Mouse (Mus musculus) limb, embryonic 13.5 days (tissue): ENCODE measurements around the gene Mrps12. TPM values are rescaled to one million over a fixed set of nuclear protein-coding genes. Genes with fewer than 3 reads are reported as not detected.

Experiments used
- ATAC-seq: fragments of 200-750 bp; cut with Nextera tagmentation; 2 replicates; pipeline ENCODE4 v1.8.0; 2017; ENCODE audit warnings: low read depth, moderate number of reproducible peaks, moderate TSS enrichment; ENCODE audit not compliant: low FRiP score
- H3K27ac ChIP-seq: fragments of 300-500 bp; sonication (generic); 2 replicates; pipeline ENCODE4 v1.5.1; 2015; ENCODE audit warnings: inconsistent platforms, mild to moderate bottlenecking, moderate library complexity
- H3K27me3 ChIP-seq: fragments of 300-500 bp; sonication (generic); 2 replicates; pipeline ENCODE4 v1.6.1; 2015; ENCODE audit warnings: mild to moderate bottlenecking, inconsistent platforms
- H3K36me3 ChIP-seq: fragments of 300-500 bp; sonication (generic); 2 replicates; pipeline ENCODE4 v1.6.1; 2015; ENCODE audit warnings: inconsistent platforms, mild to moderate bottlenecking, moderate library complexity
- H3K4me1 ChIP-seq: fragments of 300-500 bp; sonication (generic); 2 replicates; pipeline ENCODE4 v1.6.1; 2015; ENCODE audit warnings: inconsistent platforms
- H3K4me2 ChIP-seq: fragments of 300-500 bp; sonication (generic); replicated peaks from 2 replicates; pipeline ENCODE4 v1.6.1; 2015; ENCODE audit warnings: inconsistent platforms, mild to moderate bottlenecking, moderate library complexity
- H3K4me3 ChIP-seq: fragments of 300-500 bp; sonication (generic); 2 replicates; pipeline ENCODE4 v1.5.1; 2015; ENCODE audit warnings: moderate library complexity, mild to moderate bottlenecking, inconsistent platforms
- H3K9ac ChIP-seq: fragments of 300-500 bp; sonication (generic); 2 replicates; pipeline ENCODE4 v1.6.1; 2015; ENCODE audit warnings: mild to moderate bottlenecking, inconsistent platforms
- H3K9me3 ChIP-seq: fragments of 300-500 bp; sonication (generic); 2 replicates; pipeline ENCODE4 v1.6.1; 2016; ENCODE audit warnings: inconsistent platforms
- WGBS: fragments of 180-500 bp; shearing (Covaris S2); methylation state at CpG from one replicate; pipeline ENCODE4 v1.1.7; 2015; 5-methylcytosine and 5-hydroxymethylcytosine counted together
- polyA plus RNA-seq: library from polyadenylated mRNA; unstranded; fragments of >200 nt; fragmentation: Nextera tagmentation; extraction: Ambion mirVana; gene quantifications from 2 replicates; pipeline ENCODE4 v1.2.1, GENCODE M21; 2015

The Mrps12 gene
- polyA plus RNA-seq, 1 experiment from 2014 or later: 114 TPM

GRCm38 (mm10) chr7:28774164-28774563 is 32.5 kb upstream of the Mrps12 start:
- H3K9me3 ChIP-seq: no peaks in the 10 kb centered on the region
- no peak overlapping the region for H3K4me3 ChIP-seq
- no peaks in the 10 kb centered on the region for H3K27me3 ChIP-seq
- 83% methylated on average over 12 of the region's 12 CpGs for WGBS
- H3K4me1 ChIP-seq: no peaks in the 10 kb centered on the region
- ATAC-seq: peak; percentile 41; the same call in 1 of the 2 replicates
- 0 out of 2 replicates have a peak overlapping the region, but pooled peaks have one; percentile 15 for H3K27ac ChIP-seq
- H3K9ac ChIP-seq: no peak overlapping the region
- H3K36me3 ChIP-seq: peaks cover 59% of the 10 kb centered on the region
- no peak overlapping the region for H3K4me2 ChIP-seq

- Histone ChIP-seq H3K4me1 (peaks cover under 1% of the 10 kb centered on the region; the same call in 1 of the 2 replicates), H3K9ac (no peak overlapping the region), H3K4me3 (no peak overlapping the region), H3K27ac (no peak overlapping the region), H3K4me2 (no peak overlapping the region), H3K27me3 (no peaks in the 10 kb centered on the region), H3K9me3 (no peaks in the 10 kb centered on the region), H3K36me3 (peaks cover 52% of the 10 kb centered on the region)
- WGBS: 68% methylated on average over 3 of the region's 3 CpGs
- ATAC-seq: no peak; the same call in 1 of the 2 replicates
Measured at GRCm38 (mm10) chr7:28773163-28773562, 31.5 kb upstream of the Mrps12 start.

GRCm38 (mm10) chr7:28771867-28772266 is 30.2 kb upstream of the Mrps12 start:
- Histone ChIP-seq H3K9ac (no peak overlapping the region), H3K4me2 (no peak overlapping the region), H3K9me3 (no peaks in the 10 kb centered on the region), H3K4me1 (peaks cover 13% of the 10 kb centered on the region), H3K27ac (no peak overlapping the region), H3K36me3 (peaks cover 42% of the 10 kb centered on the region), H3K27me3 (no peaks in the 10 kb centered on the region), H3K4me3 (no peak overlapping the region)
- no peak for ATAC-seq
- WGBS: 96% methylated on average over 11 of the region's 11 CpGs

- no peaks in the 10 kb centered on the region for H3K9me3 ChIP-seq
- WGBS: 90% methylated on average over 3 of the region's 3 CpGs
- no peak overlapping the region for H3K4me3 ChIP-seq
- H3K4me1 ChIP-seq: peaks cover 20% of the 10 kb centered on the region
- no peak overlapping the region for H3K9ac ChIP-seq
- no peaks in the 10 kb centered on the region for H3K27me3 ChIP-seq
- ATAC-seq: no peak
- H3K27ac ChIP-seq: no peak overlapping the region
- no peak overlapping the region for H3K4me2 ChIP-seq
- H3K36me3 ChIP-seq: peaks cover 28% of the 10 kb centered on the region
Measured at GRCm38 (mm10) chr7:28770309-28770708, 28.7 kb upstream of the Mrps12 start.

GRCm38 (mm10) chr7:28769414-28769958 is 27.9 kb upstream of the Mrps12 start:
- H3K4me2 ChIP-seq: no peak overlapping the region
- H3K27me3 ChIP-seq: no peaks in the 10 kb centered on the region
- ATAC-seq: no peak
- peaks cover 22% of the 10 kb centered on the region for H3K4me1 ChIP-seq
- peaks cover 20% of the 10 kb centered on the region for H3K36me3 ChIP-seq
- H3K27ac ChIP-seq: no peak overlapping the region
- WGBS: 93% methylated on average over 9 of the region's 9 CpGs
- H3K4me3 ChIP-seq: no peak overlapping the region
- H3K9ac ChIP-seq: no peak overlapping the region
- no peaks in the 10 kb centered on the region for H3K9me3 ChIP-seq

- H3K27ac ChIP-seq: no peak within 1 kb of the TSS
- WGBS: 60% methylated on average over 7 of the region's 7 CpGs
- peak within 1 kb of the TSS; percentile 79 for H3K4me3 ChIP-seq
- H3K9me3 ChIP-seq: no peaks in the 10 kb centered on the region
- peaks cover 8% of the 10 kb centered on the region for H3K36me3 ChIP-seq
- H3K9ac ChIP-seq: peak within 1 kb of the TSS; percentile 80
- no peak for ATAC-seq
- peak within 1 kb of the TSS; percentile 77 for H3K4me2 ChIP-seq
- H3K27me3 ChIP-seq: no peaks in the 10 kb centered on the region
- H3K4me1 ChIP-seq: peaks cover 22% of the 10 kb centered on the region
Measured at GRCm38 (mm10) chr7:28767462-28767965, 25.9 kb upstream of the Mrps12 start, which contains the start of gene Nfkbib. Nfkbib (minus strand) TSS chr7:28767512.

- H3K4me2 ChIP-seq: peak overlapping the region; percentile 69
- 2% methylated on average over 14 of the region's 14 CpGs for WGBS
- no peak for ATAC-seq
- H3K4me1 ChIP-seq: peaks cover 22% of the 10 kb centered on the region
- peak overlapping the region; percentile 79 for H3K4me3 ChIP-seq
- no peak overlapping the region for H3K27ac ChIP-seq
- H3K9ac ChIP-seq: peak overlapping the region; percentile 75
- peaks cover 4% of the 10 kb centered on the region for H3K36me3 ChIP-seq
- H3K9me3 ChIP-seq: no peaks in the 10 kb centered on the region
- H3K27me3 ChIP-seq: no peaks in the 10 kb centered on the region
Measured at GRCm38 (mm10) chr7:28766910-28767309, 25.3 kb upstream of the Mrps12 start.

GRCm38 (mm10) chr7:28766173-28766879 is 24.7 kb upstream of the Mrps12 start, which contains the start of gene Sirt2:
Sirt2 (plus strand) TSS chr7:28766735.
- under 1% methylated on average over 45 of the region's 45 CpGs for WGBS
- no peak within 1 kb of the TSS for H3K27ac ChIP-seq
- no peaks in the 10 kb centered on the region for H3K27me3 ChIP-seq
- peak within 1 kb of the TSS; percentile 77 for H3K4me2 ChIP-seq
- peak within 1 kb of the TSS; percentile 79 for H3K4me3 ChIP-seq
- peak within 1 kb of the TSS; percentile 80 for H3K9ac ChIP-seq
- peak; percentile 99 for ATAC-seq
- no peaks in the 10 kb centered on the region for H3K9me3 ChIP-seq
- peaks cover 8% of the 10 kb centered on the region for H3K36me3 ChIP-seq
- peaks cover 22% of the 10 kb centered on the region for H3K4me1 ChIP-seq

GRCm38 (mm10) chr7:28765211-28765610 is 23.6 kb upstream of the Mrps12 start:
- WGBS: 87% methylated on average over 6 of the region's 6 CpGs
- no peak overlapping the region for H3K27ac ChIP-seq

GRCm38 (mm10) chr7:28761907-28762306 is 20.3 kb upstream of the Mrps12 start:
- no peak overlapping the region for H3K27ac ChIP-seq
- peaks cover 9% of the 10 kb centered on the region for H3K4me1 ChIP-seq
- no peaks in the 10 kb centered on the region for H3K9me3 ChIP-seq
- H3K9ac ChIP-seq: no peak overlapping the region
- H3K4me3 ChIP-seq: no peak overlapping the region
- peaks cover 8% of the 10 kb centered on the region for H3K27me3 ChIP-seq
- H3K36me3 ChIP-seq: peaks cover 40% of the 10 kb centered on the region
- ATAC-seq: no peak
- no peak overlapping the region for H3K4me2 ChIP-seq
- 94% methylated on average over 9 of the region's 9 CpGs for WGBS

More at GRCm38 (mm10) chr7:28765211-28765610, 23.6 kb upstream of the Mrps12 start:
- no peak for ATAC-seq
- H3K9me3 ChIP-seq: no peaks in the 10 kb centered on the region
- H3K4me3 ChIP-seq: peak overlapping the region; percentile 79
- peak overlapping the region; percentile 77 for H3K4me2 ChIP-seq
- peaks cover 22% of the 10 kb centered on the region for H3K4me1 ChIP-seq
- no peaks in the 10 kb centered on the region for H3K27me3 ChIP-seq
- H3K9ac ChIP-seq: 0 out of 2 replicates have a peak overlapping the region, but pooled peaks have one; percentile 80
- peaks cover 18% of the 10 kb centered on the region for H3K36me3 ChIP-seq

- H3K4me2 ChIP-seq: no peak overlapping the region
- peaks cover 44% of the 10 kb centered on the region for H3K36me3 ChIP-seq
- whole genome bisulfite sequencing: 82% methylated on average over 13 of the region's 13 CpGs
Measured at GRCm38 (mm10) chr7:28758623-28759022, 17.0 kb upstream of the Mrps12 start.

GRCm38 (mm10) chr7:28756079-28756478 is 14.5 kb upstream of the Mrps12 start, which contains the start of gene Ccer2:
Ccer2 (plus strand) TSS chr7:28756174.
- H3K27ac ChIP-seq: no peak within 1 kb of the TSS
- peak within 1 kb of the TSS; percentile 52 for H3K4me2 ChIP-seq
- peaks cover 52% of the 10 kb centered on the region for H3K36me3 ChIP-seq
- peaks cover 24% of the 10 kb centered on the region for H3K27me3 ChIP-seq
- H3K9me3 ChIP-seq: no peaks in the 10 kb centered on the region
- H3K4me1 ChIP-seq: peaks cover 14% of the 10 kb centered on the region
- under 1% methylated on average over 17 of the region's 17 CpGs for WGBS
- peak within 1 kb of the TSS; percentile 12 for H3K4me3 ChIP-seq
- ATAC-seq: 0 out of 2 replicates have a peak, but pooled peaks have one; percentile 37
- H3K9ac ChIP-seq: peak within 1 kb of the TSS; percentile 35; the same call in 1 of the 2 replicates

More at GRCm38 (mm10) chr7:28758623-28759022, 17.0 kb upstream of the Mrps12 start:
- Histone ChIP-seq H3K27me3 (peaks cover 24% of the 10 kb centered on the region), H3K27ac (no peak overlapping the region), H3K4me1 (peaks cover 14% of the 10 kb centered on the region), H3K9ac (no peak overlapping the region), H3K9me3 (no peaks in the 10 kb centered on the region), H3K4me3 (no peak overlapping the region)
- no peak for ATAC-seq
